Mouse (Mus musculus) adrenal gland (tissue): Measurements from ENCODE around the gene B3gnt4.
"Not testable (repeated sequence)": the region's sequence is repeated elsewhere in the genome, so short reads cannot be mapped to it uniquely, and the experiment has no call there.

ENCODE experiments used
- intact Hi-C: fragments of 180-260 bp; cut with DNase I; formaldehyde crosslinking; loops from one replicate; pipeline ENCODE4 v1.15.1; 2025
- long read RNA-seq, 2 experiments: library from polyadenylated mRNA; unstranded; transcript quantifications; one replicate each; pipeline ENCODE4 v2.0.0; 2020; ENCODE audit warnings: borderline replicate concordance in 1 of 2; ENCODE audit not compliant: insufficient replicate concordance in 1 of 2

The B3gnt4 gene
- long read RNA-seq, experiment 1, partial matches to known transcripts = 0 of 1 reads
- long read RNA-seq, experiment 1, other reads (novel, unspliced or antisense) = 0 of 1 reads
- long read RNA-seq, experiment 2 = 0 reads

DNA sequence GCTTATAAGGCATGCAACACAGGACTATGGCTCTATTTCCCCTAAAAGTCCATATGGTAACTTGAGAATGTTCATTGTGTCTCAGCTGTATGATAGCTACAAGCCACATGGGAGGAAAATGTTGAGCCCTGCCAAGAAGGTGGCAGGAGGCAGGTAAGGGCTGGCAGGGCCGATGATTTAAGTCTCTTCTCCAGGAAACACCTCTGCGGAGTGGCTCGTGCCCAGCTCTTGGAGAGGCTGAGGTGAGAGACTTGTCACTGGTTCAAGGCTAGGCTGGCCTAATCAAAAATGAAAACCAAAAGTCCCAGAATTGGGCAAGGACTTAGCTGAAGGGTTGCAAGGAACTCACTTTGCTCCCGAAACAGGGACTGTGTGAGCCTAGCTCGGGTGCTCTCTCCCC lies at the start of gene B3gnt4:
B3gnt4 (plus strand) TSS at position 301 of the 400 bp plus-strand sequence.
- intact Hi-C loops = no loop called here

DNA sequence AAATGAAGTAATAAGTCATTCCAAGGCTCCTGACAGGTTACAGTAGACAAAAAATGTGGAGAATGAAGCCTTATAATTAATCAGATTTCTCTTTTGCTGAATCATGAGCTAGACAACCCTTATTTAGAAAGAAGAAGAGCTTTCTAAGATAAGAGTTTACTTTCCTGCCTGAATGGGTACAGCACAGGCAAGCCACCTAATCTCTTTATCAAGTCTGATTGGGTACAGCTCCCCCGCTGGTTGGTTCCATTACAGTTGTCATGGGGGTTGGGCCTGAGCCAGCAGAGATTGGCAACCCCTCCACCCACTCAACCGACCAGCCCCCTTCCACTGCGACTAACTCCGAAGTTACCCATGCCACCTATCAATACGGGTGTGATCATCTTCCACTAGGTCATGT lies 48.8 kb upstream of the B3gnt4 start:
- intact Hi-C loops = no loop called here

DNA sequence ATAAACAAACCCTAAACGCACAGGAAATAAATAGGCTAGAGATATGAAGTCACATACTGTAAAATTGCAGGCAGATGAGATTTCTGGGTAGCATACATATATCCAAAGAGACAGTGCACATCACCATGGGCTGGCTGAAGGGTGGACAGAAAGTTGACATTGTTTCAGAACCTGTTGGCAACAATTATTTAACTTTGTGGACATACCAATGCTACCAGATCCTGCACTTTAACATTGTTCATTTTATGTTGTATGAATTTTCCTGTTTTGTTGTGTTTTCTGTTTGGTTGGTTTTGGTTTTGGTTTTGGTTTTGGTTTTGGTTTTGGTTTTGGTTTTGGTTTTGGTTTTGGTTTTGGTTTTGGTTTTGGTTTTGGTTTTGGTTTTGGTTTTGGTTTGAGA lies 45.6 kb upstream of the B3gnt4 start:
- intact Hi-C loops = no loop called here

DNA sequence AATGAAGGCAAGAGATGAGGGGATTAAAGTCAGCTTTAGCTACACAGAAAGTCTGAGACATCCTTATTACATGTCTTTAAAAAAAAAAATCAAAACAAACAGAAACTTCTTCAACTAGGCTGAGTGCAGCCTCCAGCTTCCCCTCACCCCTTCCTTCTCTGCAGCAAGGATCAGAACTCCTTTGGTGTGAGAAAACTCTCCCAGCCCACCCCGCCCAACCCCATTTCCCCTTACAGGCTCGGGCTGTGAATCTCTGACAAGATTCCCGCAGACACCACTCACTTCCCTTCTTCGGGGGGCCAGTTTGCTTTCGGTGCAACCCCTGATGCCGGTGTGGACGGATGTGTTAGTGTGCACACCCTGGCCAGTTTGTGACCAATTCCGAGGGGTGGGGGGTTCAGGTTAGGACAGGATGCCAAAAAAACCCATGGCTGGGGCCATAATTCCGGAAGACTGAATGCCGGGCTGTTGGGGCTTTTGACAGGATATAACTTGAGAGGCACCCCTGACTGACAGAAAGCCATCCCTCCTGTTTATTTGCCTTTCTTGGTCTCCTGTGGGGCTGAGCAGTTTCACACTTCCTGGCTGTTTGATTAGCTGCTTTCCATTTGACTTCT lies 39.4 kb upstream of the B3gnt4 start:
- intact Hi-C loops = no loop called here

DNA sequence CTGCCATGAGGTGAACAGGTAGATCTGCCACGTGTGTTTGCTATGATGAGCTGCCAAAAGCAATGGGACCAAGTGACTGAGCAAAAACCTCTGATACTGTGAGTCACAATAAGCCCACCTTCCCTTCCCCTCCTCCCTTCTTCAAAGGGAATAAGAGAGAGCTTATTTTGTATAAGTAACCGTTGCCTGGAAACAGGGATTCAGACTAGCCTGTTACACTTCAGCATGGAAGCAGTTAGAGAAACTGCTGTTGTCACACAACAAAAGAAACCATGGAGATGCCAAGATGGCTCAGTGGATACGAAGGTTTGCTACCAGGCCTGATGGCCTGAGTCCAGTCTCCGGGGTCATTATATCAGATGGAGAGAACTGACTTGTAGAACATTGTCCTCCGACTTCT lies 36.4 kb upstream of the B3gnt4 start:
- intact Hi-C loops = no loop called here

DNA sequence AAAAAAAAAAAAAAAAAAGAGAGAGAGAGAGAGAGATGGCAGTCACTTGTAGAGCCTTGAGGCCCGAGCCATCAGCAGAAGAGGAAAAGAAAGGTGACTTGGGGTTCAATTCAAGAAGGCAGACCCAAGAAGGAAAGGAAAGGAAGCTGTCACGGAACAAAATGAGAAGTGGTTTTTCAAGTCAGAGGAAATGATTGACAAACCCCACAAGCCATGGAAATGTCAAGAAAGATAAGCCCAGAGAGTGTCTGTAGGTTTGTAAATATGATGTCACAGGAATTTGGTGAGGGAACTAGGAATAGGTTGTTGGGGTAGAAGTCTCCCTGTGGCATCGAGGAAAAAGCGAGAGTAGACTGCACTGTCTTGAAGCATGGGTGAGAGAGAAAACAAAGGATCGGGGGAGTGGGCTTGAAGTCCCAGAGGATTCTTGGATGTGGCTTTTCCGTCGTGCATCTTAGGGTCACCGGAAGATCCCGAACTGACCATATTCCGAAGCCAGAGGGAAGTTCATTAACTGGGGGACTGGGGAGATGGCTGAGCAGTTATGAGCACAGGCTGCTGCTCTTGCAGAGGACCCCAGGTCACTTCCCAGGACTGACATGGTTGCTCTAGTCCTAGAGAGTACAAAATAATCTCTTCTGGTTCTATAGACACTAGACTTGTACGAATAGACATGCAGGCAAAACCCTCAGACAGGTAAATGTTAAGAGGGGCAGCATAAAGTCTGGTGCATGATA lies 22.4 kb upstream of the B3gnt4 start:
- intact Hi-C loops = no loop called here

DNA sequence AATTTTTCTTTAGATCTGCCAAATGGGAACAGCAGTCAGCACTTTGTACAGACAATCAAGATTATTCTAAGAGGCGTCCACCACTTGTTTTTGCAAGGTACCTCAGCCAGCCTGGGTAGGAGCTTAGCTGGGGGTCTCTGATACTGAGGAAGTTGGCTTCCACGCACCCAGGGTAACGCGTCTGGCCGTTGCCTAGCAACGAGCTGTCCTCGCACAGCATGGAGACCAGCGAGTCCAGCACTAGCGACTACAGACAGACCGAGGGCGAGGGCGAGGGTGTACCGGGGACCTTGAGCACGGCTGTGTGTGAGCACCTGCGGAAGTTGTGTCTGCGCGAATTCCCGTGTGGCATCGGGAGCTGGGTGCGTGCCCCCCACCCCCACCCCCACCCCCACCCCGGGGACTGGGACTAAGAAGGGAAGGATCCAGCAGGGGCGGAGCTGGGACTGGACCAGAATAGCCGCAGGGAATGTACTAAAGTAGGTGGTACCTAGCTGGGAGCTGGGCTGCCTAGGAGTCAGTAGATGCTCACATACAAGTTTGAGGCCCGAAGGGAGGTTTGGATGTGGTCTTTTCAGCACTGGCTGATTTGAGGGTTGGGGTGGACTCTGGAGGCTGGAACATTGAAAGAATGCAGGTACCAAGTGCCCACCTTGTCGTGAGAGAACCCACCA lies 21.0 kb upstream of the B3gnt4 start, which contains the start of the genes Lrrc43 and Il31:
Lrrc43 (plus strand) TSS at position 194 of the 674 bp plus-strand sequence.
Il31 (minus strand) TSS at position 378 of the 674 bp plus-strand sequence.
- intact Hi-C loops = no loop called here

DNA sequence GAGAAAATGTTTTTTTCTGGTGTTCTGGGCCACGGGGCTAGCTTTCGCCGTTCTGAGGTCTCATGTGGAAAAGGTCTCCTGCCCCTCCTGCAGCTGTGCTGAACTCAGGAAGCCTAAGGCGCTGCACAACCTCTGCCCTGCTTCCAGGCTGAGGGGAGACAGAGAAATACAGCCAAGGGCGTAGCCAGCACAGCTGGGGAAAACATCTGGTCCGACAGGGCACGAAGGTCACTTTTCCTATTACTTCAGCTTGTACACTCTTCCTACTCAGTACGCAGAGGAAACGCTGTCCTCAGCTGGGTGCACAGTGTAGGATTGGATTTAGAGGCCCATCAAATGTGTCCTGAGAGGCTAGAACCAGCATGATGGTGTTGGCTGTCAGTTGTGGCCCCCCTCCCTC lies 20.3 kb upstream of the B3gnt4 start:
- intact Hi-C loops = no loop called here

DNA sequence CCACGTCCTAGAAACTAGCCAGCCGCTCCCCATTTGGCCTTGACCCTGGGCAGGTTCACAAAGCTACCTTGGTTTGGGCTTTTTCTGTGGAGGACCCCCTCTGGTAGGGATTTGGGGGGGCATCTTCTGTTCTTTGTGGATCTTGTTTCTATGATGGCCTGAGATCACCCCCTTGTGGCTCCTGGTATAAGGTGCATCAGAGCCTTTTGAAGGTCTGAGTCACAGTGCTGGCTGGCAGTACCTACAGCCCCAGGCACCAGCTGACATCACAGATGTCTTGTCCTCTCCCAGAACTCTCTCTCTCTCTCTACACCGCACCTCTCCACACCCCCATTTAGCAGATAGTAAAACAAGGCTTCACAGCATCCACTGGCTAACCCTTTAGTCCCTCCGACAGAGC lies 10.5 kb upstream of the B3gnt4 start:
- intact Hi-C loops = loop anchor here (1.0 to 5.0 kb wide), 2 partner anchors 55 to 127 kb away; no protein-coding TSS in a partner anchor

DNA sequence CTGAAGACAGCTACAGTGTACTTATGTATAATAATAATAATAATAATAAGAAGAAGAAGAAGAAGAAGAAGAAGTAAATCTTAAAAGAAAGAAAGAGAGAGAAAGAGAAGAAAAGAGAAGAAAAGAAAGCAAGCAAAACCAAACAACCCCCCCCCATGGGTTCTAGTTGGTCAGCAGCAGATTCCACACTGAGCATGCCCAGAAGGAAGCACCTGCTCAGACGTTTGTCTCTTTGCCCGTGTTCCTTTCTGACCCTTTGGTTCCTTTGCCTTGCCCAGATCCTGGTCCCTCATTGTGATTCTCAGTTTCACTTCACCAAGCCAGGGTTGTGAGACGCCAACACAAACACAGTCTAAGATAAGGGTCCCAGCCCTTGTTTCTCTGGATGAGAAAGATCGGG lies 8.3 kb upstream of the B3gnt4 start:
- intact Hi-C loops = loop anchor here (5.0 kb wide), 1 partner anchor 130 kb away; no protein-coding TSS in a partner anchor

DNA sequence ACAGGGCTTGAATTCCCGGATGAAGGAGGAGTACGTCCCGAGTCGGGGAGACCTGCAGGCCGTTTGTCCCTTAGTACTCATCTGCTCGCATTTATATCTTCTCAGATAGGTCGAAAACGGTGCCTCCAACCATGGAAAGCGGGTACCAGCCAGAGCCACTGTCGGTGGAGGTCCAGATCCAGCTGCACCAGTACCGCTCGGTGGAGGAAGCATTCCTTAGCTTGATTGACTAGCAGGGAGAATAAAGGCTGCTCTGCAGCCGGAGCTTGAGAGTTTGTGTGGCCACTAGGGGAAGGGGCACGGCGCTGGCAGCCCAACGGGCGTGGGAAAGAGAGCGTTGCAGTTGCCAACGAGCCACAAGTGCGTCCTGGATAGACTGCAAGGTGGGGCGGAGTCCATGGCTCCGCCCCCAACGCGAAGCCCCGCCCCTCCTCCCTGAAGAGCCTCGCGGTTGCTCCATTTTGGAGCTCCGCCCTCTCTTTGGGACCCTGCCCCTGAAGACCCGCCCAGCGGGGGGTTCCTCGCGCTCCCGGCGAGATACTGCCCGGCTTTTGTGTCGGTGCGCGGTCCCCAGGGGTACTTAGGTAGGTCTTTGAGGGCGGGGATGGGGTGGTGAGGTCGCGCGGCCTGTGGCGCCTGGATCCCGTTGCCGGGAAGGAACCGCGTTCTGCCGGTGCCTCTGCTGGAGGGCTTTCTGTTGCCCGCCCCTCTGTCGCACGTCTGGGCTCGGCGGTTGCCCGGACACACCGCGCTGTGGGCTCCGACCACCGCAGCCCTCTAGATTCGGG lies 2.1 kb upstream of the B3gnt4 start:
- intact Hi-C loops = no loop called here

DNA sequence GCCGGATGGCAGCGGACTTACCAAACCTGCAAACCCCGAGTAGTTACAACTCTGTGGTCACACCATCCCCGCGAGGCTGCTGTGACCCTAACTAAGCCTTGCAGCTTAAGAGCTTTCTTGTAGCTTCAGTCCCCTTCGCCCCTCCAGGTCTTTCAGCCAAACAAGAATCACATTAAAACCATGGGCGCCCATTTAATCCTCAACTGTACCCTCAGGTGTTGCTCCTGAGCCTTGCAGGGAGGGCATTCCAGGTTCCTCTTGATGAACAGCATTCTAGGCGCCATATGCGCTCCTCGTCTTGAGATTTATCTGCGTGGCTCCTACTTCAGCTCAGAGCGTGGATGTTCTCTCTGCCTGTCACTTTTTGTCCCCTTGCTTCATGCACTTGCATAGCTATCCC lies 1.3 kb upstream of the B3gnt4 start:
- intact Hi-C loops = no loop called here

DNA sequence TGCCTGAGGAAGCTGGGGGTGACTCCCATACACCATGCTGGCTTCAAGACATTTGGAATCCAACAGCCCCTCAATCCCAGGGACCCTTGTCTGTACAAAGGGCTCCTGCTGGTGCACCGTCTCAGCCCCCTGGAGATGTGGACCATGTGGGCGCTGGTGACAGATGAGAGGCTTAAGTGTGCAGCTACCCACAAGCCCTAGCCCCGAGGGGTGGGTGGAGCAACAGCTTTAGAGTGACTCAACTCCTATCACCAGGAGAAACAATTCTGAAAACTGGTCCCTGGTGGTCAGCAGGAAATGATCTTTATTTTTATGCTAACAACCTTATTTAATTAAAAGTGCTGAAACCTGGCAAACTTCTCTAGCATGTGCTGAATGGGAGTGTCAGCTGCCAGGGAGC lies 1.2 kb downstream of the B3gnt4 start:
- intact Hi-C loops = not testable (repeated sequence)

DNA sequence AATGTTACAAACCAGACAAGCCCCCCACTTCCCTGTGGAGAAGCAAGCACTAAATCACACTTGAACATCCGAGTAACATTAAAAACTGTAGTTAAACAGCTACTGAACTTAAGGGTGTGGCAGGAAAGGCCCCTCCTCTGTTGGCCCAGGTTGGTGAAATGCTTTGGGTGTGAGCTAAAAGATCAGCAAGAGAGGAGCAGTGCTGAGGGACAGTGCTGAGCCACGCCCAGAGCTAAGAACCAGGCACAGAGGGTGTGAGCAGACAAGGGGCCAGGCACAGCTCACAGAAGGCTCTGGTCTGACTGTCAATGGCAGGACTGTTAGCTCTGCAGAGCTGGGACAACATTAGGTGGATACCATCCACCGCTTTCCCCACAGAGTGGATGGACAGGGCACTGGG lies 1.8 kb downstream of the B3gnt4 start:
- intact Hi-C loops = no loop called here

DNA sequence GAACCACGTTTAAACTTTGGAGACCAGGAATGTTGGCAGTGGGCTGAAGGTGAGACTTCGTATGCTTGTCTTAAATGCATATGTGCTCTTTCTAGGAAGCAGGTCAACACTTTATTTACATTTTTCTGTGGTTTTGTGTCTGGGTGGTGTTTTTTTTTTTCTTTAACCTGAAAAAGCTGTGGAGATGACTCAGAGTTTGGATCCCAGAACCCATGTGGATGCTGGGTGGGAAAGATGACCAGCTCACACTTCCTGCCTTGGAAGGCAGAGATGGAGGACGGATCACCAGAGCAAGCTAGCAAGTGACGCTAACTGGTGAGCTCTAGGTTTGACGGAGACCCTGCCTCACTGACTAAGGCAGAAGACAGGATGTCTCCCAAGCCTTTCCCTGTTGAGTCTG lies 4.6 kb downstream of the B3gnt4 start:
- intact Hi-C loops = no loop called here

DNA sequence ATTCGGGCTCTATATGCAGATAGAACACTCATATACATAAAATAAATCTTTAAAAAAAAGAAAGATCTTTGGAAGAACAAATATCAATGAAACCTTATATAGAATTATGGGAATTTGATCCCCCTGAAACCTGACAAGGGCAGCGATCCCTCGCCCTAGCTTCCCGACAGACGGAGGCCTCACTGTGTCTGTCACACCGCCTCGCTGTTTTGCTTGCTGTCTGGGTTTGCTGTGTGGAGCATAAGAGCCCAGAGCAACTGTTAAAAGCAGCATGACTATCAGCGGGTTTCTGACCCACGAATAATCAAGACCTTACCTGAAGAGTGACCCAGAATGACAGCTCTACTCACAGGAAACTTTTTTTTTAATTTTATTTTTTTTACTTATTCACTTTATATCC lies 10.4 kb downstream of the B3gnt4 start:
- intact Hi-C loops = loop anchor here (10.0 kb wide), 2 partner anchors 54 to 94 kb away; partner anchors contain the start of gene Vps33a

DNA sequence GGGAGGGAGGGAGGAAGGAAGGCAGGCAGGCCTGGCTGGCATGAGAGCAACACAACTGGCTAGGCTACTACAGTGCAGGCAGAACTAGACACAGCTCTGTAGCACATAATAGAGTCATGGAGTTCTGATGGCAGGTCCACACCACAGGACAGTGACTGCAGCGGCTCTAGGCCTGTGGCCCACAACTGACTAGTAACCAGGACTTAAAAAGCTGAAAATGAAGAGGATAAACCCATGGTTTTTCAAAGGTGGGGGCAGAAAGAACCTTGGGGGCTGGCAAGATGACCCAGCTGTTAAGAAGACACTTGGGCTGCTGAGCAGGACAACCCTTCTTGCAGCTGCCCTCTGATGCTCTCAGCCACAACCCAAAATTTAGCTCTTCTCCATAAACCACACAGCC lies 11.4 kb downstream of the B3gnt4 start:
- intact Hi-C loops = loop anchor here (10.0 kb wide), 2 partner anchors 53 to 93 kb away; partner anchors contain the start of gene Vps33a

DNA sequence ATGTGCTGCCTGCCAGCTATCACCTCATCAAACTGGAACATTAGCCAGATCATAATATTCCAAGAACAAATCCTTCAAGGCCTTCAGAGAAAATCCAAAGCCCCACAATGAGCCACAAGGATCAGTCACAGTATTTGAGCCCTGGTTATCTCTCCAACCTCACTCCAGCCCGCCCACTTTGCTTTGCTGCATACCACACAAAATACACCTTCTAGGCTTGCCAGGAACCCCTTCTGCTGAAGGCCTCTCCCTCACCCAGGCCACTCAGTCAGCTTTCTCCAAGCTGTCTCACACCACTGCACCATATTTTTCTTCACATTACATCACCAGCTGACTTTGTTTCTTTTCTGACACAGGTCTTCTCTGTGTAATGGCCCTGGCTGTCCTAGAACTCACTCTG lies 11.9 kb downstream of the B3gnt4 start:
- intact Hi-C loops = loop anchor here (10.0 kb wide), 2 partner anchors 53 to 93 kb away; partner anchors contain the start of gene Vps33a

DNA sequence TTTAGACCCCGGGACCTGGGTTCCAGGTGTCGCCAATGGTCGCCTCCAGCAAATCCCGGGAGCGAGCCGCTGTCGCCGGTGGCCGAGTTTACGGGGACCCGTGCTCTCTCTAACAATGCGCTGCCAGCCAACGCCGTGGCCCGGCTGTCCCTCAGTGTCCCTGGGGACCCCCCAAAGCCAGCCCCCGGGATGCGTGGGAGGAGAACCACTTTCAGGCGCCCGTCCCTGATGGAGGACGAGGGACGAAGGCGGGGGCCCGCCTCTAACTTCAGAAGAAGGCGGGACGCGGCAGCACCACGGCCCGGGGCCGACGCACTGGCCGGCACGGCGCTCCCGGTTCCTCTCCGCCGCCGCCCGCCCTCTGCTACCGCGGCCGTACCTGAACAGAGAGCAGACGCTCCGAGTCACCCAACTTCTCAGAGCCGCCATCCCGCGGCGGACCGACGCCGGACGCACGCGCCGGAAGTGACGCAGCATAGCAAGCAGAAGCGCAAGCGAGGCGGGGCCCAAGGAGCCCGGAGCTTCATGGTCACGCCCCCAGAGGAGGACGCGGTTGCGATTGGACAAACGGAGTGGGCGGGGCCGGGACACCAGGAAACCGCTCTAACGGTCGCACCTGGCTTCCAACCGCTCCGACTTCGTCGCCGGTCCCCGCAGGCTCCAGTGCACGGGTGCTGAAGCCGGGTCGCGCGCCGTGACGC lies 13.6 kb downstream of the B3gnt4 start, which contains the start of gene Diablo:
Diablo (minus strand) TSS at position 485 of the 701 bp plus-strand sequence.
- intact Hi-C loops = loop anchor here (10.0 kb wide), 2 partner anchors 51 to 91 kb away; partner anchors contain the start of gene Vps33a

DNA sequence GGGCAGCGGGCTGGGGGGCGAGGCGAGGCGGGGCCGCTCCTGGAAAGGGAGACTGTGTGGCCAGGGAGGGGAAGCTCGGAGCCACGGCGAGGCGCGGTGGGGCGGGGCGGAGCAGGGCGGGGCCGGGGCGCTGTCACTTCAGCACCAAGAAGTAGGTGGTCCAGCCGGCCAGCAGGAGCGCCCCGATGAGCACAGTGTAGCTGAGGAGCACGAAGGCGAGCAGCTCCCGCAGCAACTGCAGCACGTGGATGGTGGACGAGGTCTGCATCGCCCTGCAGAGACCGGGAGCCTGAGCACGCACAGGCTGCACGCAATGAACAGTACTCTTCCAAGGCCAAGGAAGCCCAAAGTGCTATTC lies 14.1 kb downstream of the B3gnt4 start:
- intact Hi-C loops = loop anchor here (10.0 kb wide), 2 partner anchors 50 to 90 kb away; partner anchors contain the start of gene Vps33a
